Mouse (Mus musculus): Measurements from ENCODE around the gene Colca2.

DNA sequence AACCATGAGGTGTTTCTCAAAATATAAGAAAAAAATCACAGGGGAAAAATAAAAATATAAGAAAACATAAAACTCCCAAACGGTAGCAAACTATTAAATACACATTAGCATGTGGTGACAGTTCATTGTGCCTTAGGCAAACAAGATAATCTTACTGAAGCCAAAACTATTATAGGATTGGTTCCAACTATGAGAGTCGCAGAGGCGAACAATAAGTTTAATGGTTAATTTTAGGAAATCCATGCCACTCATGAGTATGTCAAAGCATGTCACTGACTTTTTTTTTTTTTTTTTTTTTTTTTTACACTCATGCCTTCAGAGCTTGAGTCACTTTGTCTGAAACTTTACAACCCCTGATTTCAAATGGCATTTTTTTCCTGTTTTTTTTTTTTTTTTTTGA, 28.0 kb upstream of the Colca2 start:
- TF ChIP-seq CTCF (IDR thresholded peaks at IDR 0.05; ENCODE audit: low read depth) (no peak), EP300 (IDR thresholded peaks at IDR 0.05; ENCODE audit: low read depth) (no peak)

Data from heart, postnatal 0 days (tissue).